Mouse (Mus musculus) heart, embryonic 16.5 days (tissue): ENCODE measurements around the gene Wnt8b. TPM values are rescaled to one million over a fixed set of nuclear protein-coding genes. Genes with fewer than 3 reads are reported as not detected.
A peak's percentile ranks its signal among the peaks of the same experiment; 100 is the strongest.

ENCODE experiments used
- ATAC-seq: fragments of 200-750 bp; cut with Nextera tagmentation; replicated peaks from 2 replicates; pipeline ENCODE4 v1.8.0; 2017; ENCODE audit warnings: moderate number of reproducible peaks; ENCODE audit not compliant: insufficient read depth, low FRiP score; ENCODE audit errors: extremely low read depth
- H3K27ac ChIP-seq: fragments of 300-500 bp; sonication (generic); 2 replicates; pipeline ENCODE4 v1.5.1; 2014; ENCODE audit warnings: mild to moderate bottlenecking, low read length, control low read depth, moderate library complexity
- H3K27me3 ChIP-seq: fragments of 300-500 bp; sonication (generic); 2 replicates; pipeline ENCODE4 v1.6.1; 2014; ENCODE audit warnings: low read length, mixed read lengths; ENCODE audit not compliant: control insufficient read depth, insufficient read depth
- H3K36me3 ChIP-seq: fragments of 300-500 bp; sonication (generic); 2 replicates; pipeline ENCODE4 v1.6.1; 2014; ENCODE audit not compliant: control insufficient read depth, insufficient read depth
- H3K4me1 ChIP-seq: fragments of 300-500 bp; sonication (generic); 2 replicates; pipeline ENCODE4 v1.6.1; 2014; ENCODE audit warnings: low read length, mixed read lengths; ENCODE audit not compliant: control insufficient read depth, insufficient read depth
- H3K4me2 ChIP-seq: fragments of 300-500 bp; sonication (generic); 2 replicates; pipeline ENCODE4 v1.6.1; 2014; ENCODE audit warnings: low read depth, mild to moderate bottlenecking, control low read depth, low read length
- H3K4me3 ChIP-seq: fragments of 300-500 bp; sonication (generic); 2 replicates; pipeline ENCODE4 v1.5.1; 2014; ENCODE audit warnings: mild to moderate bottlenecking, control low read depth, low read length
- H3K9ac ChIP-seq: fragments of 300-500 bp; sonication (generic); 2 replicates; pipeline ENCODE4 v1.6.1; 2014; ENCODE audit warnings: low read length, control low read depth
- H3K9me3 ChIP-seq: fragments of 300-500 bp; sonication (generic); replicated peaks from 2 replicates; pipeline ENCODE4 v1.6.1; 2016; ENCODE audit warnings: low read length; ENCODE audit not compliant: control insufficient read depth
- WGBS: fragments of 180-500 bp; shearing (Covaris S2); extraction: QIAGEN DNeasy Blood & Tissue Kit; methylation state at CpG from one replicate; pipeline ENCODE4 v1.1.7; 2014; 5-methylcytosine and 5-hydroxymethylcytosine counted together
- polyA plus RNA-seq: library from polyadenylated mRNA; unstranded; fragments of >200 nt; fragmentation: Nextera tagmentation; extraction: Ambion mirVana; gene quantifications from 2 replicates; pipeline ENCODE4 v1.2.1, GENCODE M21; 2015

The Wnt8b gene
- polyA plus RNA-seq, 1 experiment from 2014 or later, result 0.08 TPM

DNA sequence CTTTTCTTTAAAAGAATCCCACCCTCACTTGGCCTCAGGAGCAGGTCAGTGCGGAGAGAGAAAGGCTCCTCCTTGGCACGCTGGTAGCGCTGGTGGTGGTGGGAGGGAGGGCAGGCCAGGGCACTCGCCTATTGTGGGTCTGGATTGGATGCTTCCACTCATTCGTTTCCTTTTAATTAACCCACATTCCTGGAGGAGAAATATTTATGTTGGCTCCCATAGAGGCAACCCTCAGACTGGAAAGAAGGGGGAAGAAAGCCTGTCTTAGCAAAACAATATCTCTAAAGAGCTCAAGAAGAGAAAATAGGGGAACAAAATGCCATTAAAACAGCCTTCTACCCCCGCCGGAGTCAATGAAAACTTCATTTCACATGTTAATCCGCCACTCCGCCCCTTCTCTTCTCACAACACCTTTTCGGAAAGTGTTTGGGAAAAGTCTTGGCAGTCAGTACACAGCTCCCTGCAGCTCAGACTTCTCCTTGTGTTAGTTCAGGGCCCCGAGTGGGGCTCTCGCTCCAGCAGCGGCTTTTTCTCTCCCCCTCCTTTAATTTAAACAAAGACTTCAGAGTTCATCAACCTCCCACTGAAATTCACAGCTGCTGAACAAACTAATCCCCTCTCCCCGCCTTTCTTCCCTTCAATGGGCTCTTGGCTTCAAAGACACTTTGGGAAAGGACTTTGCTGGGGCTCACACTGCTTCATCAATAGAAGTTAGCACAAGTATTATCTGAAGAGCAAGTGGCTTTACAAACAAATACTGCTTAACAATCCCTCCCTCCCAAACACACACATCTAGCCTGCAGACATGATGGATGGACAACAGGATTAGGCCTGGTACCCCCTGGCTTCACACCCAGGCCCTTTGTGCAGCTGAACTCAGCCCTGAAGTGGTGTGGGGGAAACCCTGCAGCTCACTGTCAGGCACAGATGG, 21.5 kb downstream of the Wnt8b start:
- Histone ChIP-seq H3K4me3 (no peak overlapping the region), H3K9me3 (no peaks in the 10 kb centered on the region), H3K4me1 (peaks cover 11% of the 10 kb centered on the region; the same call in 1 of the 2 replicates), H3K36me3 (no peaks in the 10 kb centered on the region), H3K9ac (no peak overlapping the region), H3K27me3 (peaks cover 39% of the 10 kb centered on the region), H3K4me2 (no peak overlapping the region), H3K27ac (no peak overlapping the region)
- WGBS, result 41% methylated on average over 14 of the region's 14 CpGs
- ATAC-seq, result no peak

DNA sequence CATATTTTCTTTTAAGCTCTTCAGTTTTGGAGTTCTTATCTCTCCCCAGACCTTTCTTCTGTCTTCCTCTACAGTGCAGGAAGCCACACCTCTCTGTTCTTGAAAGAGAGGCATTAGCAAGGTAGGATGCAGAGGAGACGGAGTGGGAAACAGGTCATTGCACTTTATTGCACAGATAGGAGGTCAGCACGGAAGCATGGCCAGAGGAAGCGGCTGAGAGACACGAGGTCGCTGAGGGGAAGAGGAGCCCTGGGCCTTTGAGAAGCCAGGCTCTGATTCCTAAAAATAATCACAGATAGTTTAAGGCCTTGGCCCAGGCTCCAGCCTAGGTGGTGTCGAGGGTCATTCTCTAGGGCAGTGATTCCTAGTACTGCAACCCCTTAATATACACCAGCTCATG, 22.5 kb downstream of the Wnt8b start:
- no peak overlapping the region for H3K9ac ChIP-seq
- peaks cover 30% of the 10 kb centered on the region for H3K27me3 ChIP-seq
- no peaks in the 10 kb centered on the region for H3K9me3 ChIP-seq
- no peaks in the 10 kb centered on the region for H3K36me3 ChIP-seq
- ATAC-seq, result no peak
- peaks cover 11% of the 10 kb centered on the region; the same call in 1 of the 2 replicates for H3K4me1 ChIP-seq
- no peak overlapping the region for H3K27ac ChIP-seq
- H3K4me2 ChIP-seq, result no peak overlapping the region
- 50% methylated on average over 6 of the region's 6 CpGs for WGBS
- H3K4me3 ChIP-seq, result no peak overlapping the region

- WGBS, result 57% methylated on average over 12 of the region's 12 CpGs
- Histone ChIP-seq H3K4me1 (no peaks in the 10 kb centered on the region), H3K9me3 (no peaks in the 10 kb centered on the region), H3K9ac (no peak overlapping the region), H3K4me3 (no peak overlapping the region), H3K27me3 (peaks cover 6% of the 10 kb centered on the region), H3K36me3 (no peaks in the 10 kb centered on the region), H3K27ac (no peak overlapping the region), H3K4me2 (no peak overlapping the region)
- ATAC-seq, result no peak
Measured at GRCm38 (mm10) chr19:44517996-44518768, 24.9 kb downstream of the Wnt8b start.

- H3K27me3 ChIP-seq, result peaks cover 6% of the 10 kb centered on the region
- WGBS, result 30% methylated on average over 7 of the region's 7 CpGs
- peak; percentile 63; the same call in 1 of the 2 replicates for ATAC-seq
- no peak overlapping the region for H3K9ac ChIP-seq
- H3K4me2 ChIP-seq, result no peak overlapping the region
- no peaks in the 10 kb centered on the region for H3K4me1 ChIP-seq
- no peak overlapping the region for H3K27ac ChIP-seq
- H3K4me3 ChIP-seq, result no peak overlapping the region
- no peaks in the 10 kb centered on the region for H3K36me3 ChIP-seq
- no peaks in the 10 kb centered on the region for H3K9me3 ChIP-seq
Measured at GRCm38 (mm10) chr19:44519152-44519551, 25.9 kb downstream of the Wnt8b start.

DNA sequence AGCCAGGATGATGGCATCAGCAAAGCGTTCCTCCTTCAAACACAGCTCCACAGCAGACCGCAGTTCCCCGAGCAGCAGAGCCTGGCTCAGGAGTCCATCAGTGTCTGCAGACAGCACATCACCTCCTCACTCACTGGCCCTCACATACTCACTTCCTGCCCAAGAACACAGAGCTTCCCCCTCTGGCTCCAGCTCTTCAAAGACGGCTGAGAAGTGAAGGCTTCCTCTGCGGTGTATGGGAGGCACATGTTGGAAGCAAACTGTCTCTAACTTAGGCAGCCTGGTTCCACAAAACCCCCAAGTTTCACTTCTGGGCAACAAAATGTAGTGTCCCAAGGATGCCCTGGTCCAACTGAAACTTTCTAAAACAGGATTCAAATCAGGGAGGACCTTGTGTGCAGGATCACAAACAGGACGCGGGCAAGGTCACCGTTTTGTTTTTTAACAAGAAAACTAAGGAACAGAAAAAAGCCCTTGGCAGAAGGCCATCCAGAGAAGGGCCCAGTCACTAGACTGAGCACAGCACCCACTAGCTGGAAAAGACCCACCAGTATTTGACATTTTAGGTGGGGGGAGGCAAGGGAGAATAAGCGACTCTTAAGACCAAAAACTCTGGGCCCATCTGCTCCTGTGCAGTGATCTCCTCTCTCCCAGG, 32.4 kb downstream of the Wnt8b start:
- Histone ChIP-seq H3K9ac (no peak overlapping the region), H3K36me3 (no peaks in the 10 kb centered on the region), H3K27me3 (no peaks in the 10 kb centered on the region), H3K4me3 (no peak overlapping the region), H3K27ac (no peak overlapping the region), H3K4me2 (no peak overlapping the region), H3K4me1 (no peaks in the 10 kb centered on the region), H3K9me3 (no peaks in the 10 kb centered on the region)
- WGBS, result 66% methylated on average over 9 of the region's 9 CpGs
- no peak for ATAC-seq

DNA sequence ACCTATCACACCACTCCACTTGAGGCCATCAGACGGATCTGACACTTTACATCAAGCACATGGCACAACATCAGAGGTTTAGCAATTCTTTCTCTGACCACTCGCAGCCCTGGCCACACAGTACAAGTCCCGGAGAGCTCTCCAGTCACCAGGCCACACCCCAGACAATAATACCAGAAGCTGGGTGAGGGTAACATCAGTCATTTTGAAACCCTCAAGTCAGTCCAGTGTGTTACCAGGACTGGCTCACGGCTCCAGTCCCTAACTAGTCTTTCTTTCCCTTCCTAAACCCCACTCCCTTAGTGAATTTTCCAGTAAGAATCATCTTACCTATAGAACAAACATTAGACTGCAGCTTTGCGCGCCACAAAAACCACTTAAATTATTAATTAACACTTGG, 36.7 kb downstream of the Wnt8b start:
- Histone ChIP-seq H3K9ac (no peak overlapping the region), H3K4me1 (no peaks in the 10 kb centered on the region), H3K4me2 (no peak overlapping the region), H3K36me3 (no peaks in the 10 kb centered on the region), H3K27ac (no peak overlapping the region), H3K9me3 (no peaks in the 10 kb centered on the region), H3K27me3 (no peaks in the 10 kb centered on the region), H3K4me3 (no peak overlapping the region)
- WGBS, result 72% methylated on average over 6 of the region's 6 CpGs
- ATAC-seq, result no peak

DNA sequence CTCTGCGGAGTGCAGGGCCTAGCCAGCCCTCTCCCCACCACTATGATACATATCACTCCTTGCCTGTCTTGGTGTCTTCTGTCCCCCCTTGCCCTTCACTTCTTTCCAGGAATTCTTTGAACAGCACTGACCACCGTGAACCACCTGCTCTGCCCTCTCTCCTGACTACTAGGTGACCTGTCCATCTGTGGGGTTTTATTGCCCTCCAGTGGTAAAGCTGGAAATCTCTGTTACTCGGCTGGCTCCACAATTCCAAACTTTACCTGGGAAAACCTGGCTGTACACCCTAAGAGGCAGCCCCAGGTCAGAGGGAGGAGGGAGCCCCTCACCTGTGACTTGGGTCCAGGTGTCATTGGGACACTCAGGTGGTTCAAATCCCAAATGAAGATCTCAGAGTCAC, 42.1 kb downstream of the Wnt8b start:
- no peak overlapping the region for H3K4me2 ChIP-seq
- H3K4me1 ChIP-seq, result no peaks in the 10 kb centered on the region
- H3K9me3 ChIP-seq, result no peaks in the 10 kb centered on the region
- H3K4me3 ChIP-seq, result no peak overlapping the region
- H3K27ac ChIP-seq, result no peak overlapping the region
- H3K9ac ChIP-seq, result no peak overlapping the region
- no peaks in the 10 kb centered on the region for H3K36me3 ChIP-seq
- WGBS, result 36% methylated on average over 3 of the region's 3 CpGs
- ATAC-seq, result no peak
- no peaks in the 10 kb centered on the region for H3K27me3 ChIP-seq

DNA sequence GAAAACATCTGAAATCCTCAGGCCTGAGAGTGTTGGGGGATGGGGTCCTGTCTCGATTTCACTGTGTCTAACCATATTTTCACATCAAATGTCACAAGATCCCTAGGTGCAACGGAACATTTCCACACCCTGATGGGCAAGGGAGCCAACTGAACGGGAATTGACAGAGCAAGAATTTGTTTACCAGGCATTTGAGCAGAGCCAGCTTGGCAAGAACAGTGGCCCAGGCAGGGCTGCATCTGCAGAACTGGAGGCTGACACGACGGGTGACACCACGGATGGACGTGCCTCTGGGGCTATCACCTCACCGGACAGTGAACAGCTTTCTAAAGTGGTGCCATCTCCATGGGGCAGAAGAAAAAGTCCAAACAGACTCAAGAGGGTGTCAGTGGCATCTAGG, 44.1 kb downstream of the Wnt8b start:
- Histone ChIP-seq H3K27ac (no peak overlapping the region), H3K9ac (no peak overlapping the region), H3K4me2 (no peak overlapping the region), H3K4me3 (no peak overlapping the region), H3K9me3 (peaks cover 7% of the 10 kb centered on the region), H3K36me3 (no peaks in the 10 kb centered on the region), H3K27me3 (no peaks in the 10 kb centered on the region), H3K4me1 (no peaks in the 10 kb centered on the region)
- WGBS, result 78% methylated on average over 8 of the region's 8 CpGs
- no peak for ATAC-seq
